Mouse (Mus musculus): ENCODE measurements at regions not wholly inside any gene's neighbourhood (a gene's known extent, or its start where the extent isn't known, plus 50 kb on each side); places are given as distances from the start of the nearest gene placed in this dataset.

GRCm38 (mm10) chr9:33837666-33838380, 647.9 kb upstream of the Kirrel3 start:
- 53% methylated on average over 1 of the region's 1 CpGs for WGBS
- DNase-seq (ENCODE audit: low read depth, low spot score), result no peak

GRCm38 (mm10) chr9:33849623-33850022, 636.1 kb upstream of the Kirrel3 start:
- DNase-seq (ENCODE audit: low read depth, low spot score), result no peak
- 84% methylated on average over 5 of the region's 5 CpGs for WGBS

GRCm38 (mm10) chr9:33850024-33850423, 635.7 kb upstream of the Kirrel3 start:
- DNase-seq (ENCODE audit: low read depth, low spot score), result no peak
- WGBS, result 75% methylated on average over 7 of the region's 7 CpGs

- DNase-seq (ENCODE audit: low read depth, low spot score), result no peak
These were observed 634.7 kb upstream of the Kirrel3 start for GRCm38 (mm10) chr9:33850993-33851392.

GRCm38 (mm10) chr9:33856169-33856568, 629.5 kb upstream of the Kirrel3 start:
- no peak for DNase-seq (ENCODE audit: low read depth, low spot score)
- 42% methylated on average over 2 of the region's 2 CpGs for WGBS

- DNase-seq (ENCODE audit: low read depth, low spot score), result no peak
- 19% methylated on average over 5 of the region's 5 CpGs for WGBS
These were observed 627.2 kb upstream of the Kirrel3 start for GRCm38 (mm10) chr9:33858511-33858910.

- DNase-seq (ENCODE audit: low read depth, low spot score), result no peak
- WGBS, result 73% methylated on average over 5 of the region's 5 CpGs
These were observed 617.0 kb upstream of the Kirrel3 start for GRCm38 (mm10) chr9:33868666-33869065.

GRCm38 (mm10) chr9:33887279-33887678, 598.4 kb upstream of the Kirrel3 start:
- 73% methylated on average over 2 of the region's 2 CpGs for WGBS
- no peak for DNase-seq (ENCODE audit: low read depth, low spot score)

- no peak for DNase-seq (ENCODE audit: low read depth, low spot score)
- WGBS, result 51% methylated on average over 3 of the region's 3 CpGs
These were observed 593.7 kb upstream of the Kirrel3 start for GRCm38 (mm10) chr9:33892001-33892400.

- DNase-seq (ENCODE audit: low read depth, low spot score), result no peak
- WGBS, result 55% methylated on average over 10 of the region's 10 CpGs
These were observed 584.2 kb upstream of the Kirrel3 start for GRCm38 (mm10) chr9:33901313-33902076.

- 50% methylated on average over 5 of the region's 5 CpGs for WGBS
- DNase-seq (ENCODE audit: low read depth, low spot score), result no peak
These were observed 581.6 kb upstream of the Kirrel3 start for GRCm38 (mm10) chr9:33903991-33904570.

- WGBS, result 65% methylated on average over 4 of the region's 4 CpGs
- DNase-seq (ENCODE audit: low read depth, low spot score), result no peak
These were observed 570.8 kb upstream of the Kirrel3 start for GRCm38 (mm10) chr9:33914919-33915318.

GRCm38 (mm10) chr9:33915349-33916056, 570.2 kb upstream of the Kirrel3 start:
- no peak for DNase-seq (ENCODE audit: low read depth, low spot score)
- WGBS, result 61% methylated on average over 4 of the region's 4 CpGs

- DNase-seq (ENCODE audit: low read depth, low spot score), result no peak
- 70% methylated on average over 4 of the region's 4 CpGs for WGBS
These were observed 555.4 kb upstream of the Kirrel3 start for GRCm38 (mm10) chr9:33930286-33930685.

- WGBS, result 63% methylated on average over 5 of the region's 5 CpGs
- no peak for DNase-seq (ENCODE audit: low read depth, low spot score)
These were observed 551.6 kb upstream of the Kirrel3 start for GRCm38 (mm10) chr9:33934071-33934470.

- no peak for DNase-seq (ENCODE audit: low read depth, low spot score)
These were observed 531.4 kb upstream of the Kirrel3 start for GRCm38 (mm10) chr9:33954319-33954718.

Data from large intestine, adult 2 months (tissue).